23 mouse cellular contexts compared by ENCODE assay signal in genomic region chr3:147825337-147825736, GRCm38 (mm10).
"Had no signal": no experiment of that assay in that cellular context is flagged by ENCODE, and none has a peak within 500 bp of the region (broad histone marks: within the 10 kb centered on the region; RNA-seq: fewer than 3 reads in every experiment).

No protein-coding gene starts in this region.

- DNase-seq: kidney, adult 11 months; kidney, adult 8-10 months; kidney, postnatal 10 days; kidney, postnatal 36 days; left cerebral cortex, postnatal 4 days; liver, postnatal 0 days; retina, postnatal 1 day; right cerebral cortex, postnatal 25 days; spleen, adult 18-20 months; thymus, adult 2 months; thymus, postnatal 14 days had no signal

- H3K4me2 ChIP-seq: intestine, embryonic 15.5 days; kidney, embryonic 15.5 days; limb, embryonic 12.5 days; limb, embryonic 15.5 days; liver, embryonic 11.5 days; midbrain, embryonic 13.5 days; neural tube, embryonic 13.5 days had no signal

- H3K4me3 ChIP-seq: intestine, embryonic 15.5 days; kidney, embryonic 15.5 days; limb, embryonic 12.5 days; limb, embryonic 15.5 days; megakaryocyte, embryonic 14.5 days; midbrain, embryonic 10.5 days; midbrain, embryonic 13.5 days; myocyte; neural tube, embryonic 13.5 days had no signal

- H3K4me1 ChIP-seq: intestine, embryonic 15.5 days; kidney, embryonic 15.5 days; limb, embryonic 12.5 days; limb, embryonic 15.5 days; megakaryocyte, embryonic 14.5 days; midbrain, embryonic 10.5 days; midbrain, embryonic 13.5 days; neural tube, embryonic 13.5 days had no signal

- H3K27ac ChIP-seq: intestine, embryonic 15.5 days; kidney, embryonic 15.5 days; limb, embryonic 12.5 days; limb, embryonic 15.5 days; liver, embryonic 14.5 days; midbrain, embryonic 10.5 days; midbrain, embryonic 13.5 days; neural tube, embryonic 13.5 days had no signal

- H3K27me3 ChIP-seq: intestine, embryonic 15.5 days; kidney, embryonic 15.5 days; limb, embryonic 12.5 days; limb, embryonic 15.5 days; megakaryocyte, embryonic 14.5 days; midbrain, embryonic 13.5 days; neural tube, embryonic 13.5 days had no signal

- ATAC-seq: intestine, embryonic 15.5 days; liver, postnatal 0 days; midbrain, embryonic 13.5 days; midbrain, embryonic 16.5 days had no signal

- H3K9me3 ChIP-seq: intestine, embryonic 15.5 days; kidney, embryonic 15.5 days; limb, embryonic 12.5 days; limb, embryonic 15.5 days; midbrain, embryonic 10.5 days; midbrain, embryonic 13.5 days; neural tube, embryonic 13.5 days had no signal

- H3K9ac ChIP-seq: intestine, embryonic 15.5 days; kidney, embryonic 15.5 days; limb, embryonic 12.5 days; limb, embryonic 15.5 days; liver, embryonic 14.5 days; liver, postnatal 0 days; midbrain, embryonic 13.5 days; neural tube, embryonic 13.5 days had no signal

- H3K36me3 ChIP-seq: intestine, embryonic 15.5 days; kidney, embryonic 15.5 days; limb, embryonic 12.5 days; limb, embryonic 15.5 days; midbrain, embryonic 10.5 days; midbrain, embryonic 13.5 days; neural tube, embryonic 13.5 days had no signal
